Mouse (Mus musculus) effector memory CD4-positive, alpha-beta T cell, adult 5 months (primary cell): ENCODE data around the gene Olfr1156. TPM values are rescaled to one million over a fixed set of nuclear protein-coding genes. Genes with fewer than 3 reads are reported as not detected.

Experiments
- polyA plus RNA-seq: library from polyadenylated mRNA; unstranded; fragments of 100-300 nt; shearing (Covaris generic); gene quantifications from one replicate; pipeline ENCODE4 v1.2.1, GENCODE M21; 2017

Olfr1156 gene
- 0.30 TPM for polyA plus RNA-seq

GRCm38 (mm10) chr2:87953000-87953399 is at the start of gene Olfr1156:
TSS of gene Olfr1156 (minus strand) at chr2:87953100.

GRCm38 (mm10) chr2:87989813-87990212 is 36.9 kb upstream of the Olfr1156 start, which contains the start of gene Olfr1158:
TSS of gene Olfr1158 (plus strand) at chr2:87990113.

GRCm38 (mm10) chr2:87974563-87974962 is 21.7 kb upstream of the Olfr1156 start, which contains the start of gene Olfr74:
TSS of gene Olfr74 (minus strand) at chr2:87974663.

GRCm38 (mm10) chr2:87968199-87968598 is 15.3 kb upstream of the Olfr1156 start, which contains the start of gene Olfr1157:
TSS of gene Olfr1157 (minus strand) at chr2:87968299.

GRCm38 (mm10) chr2:87945037-87945436 is 7.9 kb downstream of the Olfr1156 start, which contains the start of gene Olfr1155:
TSS of gene Olfr1155 (minus strand) at chr2:87945137.

GRCm38 (mm10) chr2:87905066-87905465 is 47.8 kb downstream of the Olfr1156 start, which contains the start of gene Olfr1154:
TSS of gene Olfr1154 (minus strand) at chr2:87905166.

Other genes with a start within 250 kb of the Olfr1156 start
- gene Olfr1137, start 239.9 kb downstream of the Olfr1156 start, polyA plus RNA-seq = not detected
- gene Olfr1138, start 213.1 kb downstream of the Olfr1156 start, polyA plus RNA-seq = not detected
- gene Olfr1140, start 209.3 kb downstream of the Olfr1156 start, polyA plus RNA-seq = not detected
- not detected for gene Olfr1141, start 199.1 kb downstream of the Olfr1156 start, polyA plus RNA-seq
- gene Olfr152, start 173.6 kb downstream of the Olfr1156 start, polyA plus RNA-seq = not detected
- not detected for gene Olfr1143, start 152.5 kb downstream of the Olfr1156 start, polyA plus RNA-seq
- not detected for gene Olfr1145, start 143.3 kb downstream of the Olfr1156 start, polyA plus RNA-seq
- gene Olfr1148, start 122.6 kb downstream of the Olfr1156 start, polyA plus RNA-seq = not detected
- not detected for gene Olfr1150-ps1, start 109.1 kb downstream of the Olfr1156 start, polyA plus RNA-seq
- not detected for gene Olfr1151, start 97.2 kb downstream of the Olfr1156 start, polyA plus RNA-seq
- gene Olfr1152, start 86.6 kb downstream of the Olfr1156 start, polyA plus RNA-seq = 0.07 TPM
- gene Olfr1153, start 58.1 kb downstream of the Olfr1156 start, polyA plus RNA-seq = not detected
- not detected for gene Olfr1154, start 47.9 kb downstream of the Olfr1156 start, polyA plus RNA-seq
- gene Olfr1155, start 8.0 kb downstream of the Olfr1156 start, polyA plus RNA-seq = not detected
- gene Olfr1157, start 15.2 kb upstream of the Olfr1156 start, polyA plus RNA-seq = not detected
- gene Olfr74, start 21.6 kb upstream of the Olfr1156 start, polyA plus RNA-seq = not detected
- gene Olfr1158, start 37.0 kb upstream of the Olfr1156 start, polyA plus RNA-seq = not detected
- gene Olfr1160, start 55.2 kb upstream of the Olfr1156 start, polyA plus RNA-seq = 0.06 TPM
- gene Olfr1161, start 69.7 kb upstream of the Olfr1156 start, polyA plus RNA-seq = not detected
- not detected for gene Olfr73, start 84.6 kb upstream of the Olfr1156 start, polyA plus RNA-seq
- not detected for gene Olfr1162, start 98.0 kb upstream of the Olfr1156 start, polyA plus RNA-seq
- not detected for gene Olfr1163, start 118.7 kb upstream of the Olfr1156 start, polyA plus RNA-seq
- gene Olfr1164, start 140.9 kb upstream of the Olfr1156 start, polyA plus RNA-seq = not detected
- not detected for gene Olfr1166, start 175.2 kb upstream of the Olfr1156 start, polyA plus RNA-seq
- not detected for gene Olfr1167, start 202.1 kb upstream of the Olfr1156 start, polyA plus RNA-seq
- not detected for gene Olfr1168, start 228.8 kb upstream of the Olfr1156 start, polyA plus RNA-seq